Mouse (Mus musculus) gastrocnemius, adult 2 months (tissue): ENCODE data around the gene Klc2. TPM values are rescaled to one million over a fixed set of nuclear protein-coding genes. Genes with fewer than 3 reads are reported as not detected.

Source experiments
- DNase-seq: peaks from one replicate; pipeline ENCODE4 v3.0.0; 2022
- H3K27ac ChIP-seq: fragments of 200-600 bp; 2 replicates; pipeline ENCODE4 v1.8.1; 2022; ENCODE audit warnings: mild to moderate bottlenecking
- H3K4me3 ChIP-seq: fragments of 200-600 bp; 2 replicates; pipeline ENCODE4 v1.8.1; 2022; ENCODE audit warnings: mild to moderate bottlenecking, moderate library complexity
- CTCF ChIP-seq: fragments of 200-600 bp; IDR thresholded peaks from 2 replicates; pipeline ENCODE4 v1.8.1; 2022; ENCODE audit warnings: antibody characterized with exemption, mild to moderate bottlenecking, moderate library complexity
- intact Hi-C: fragments of 180-260 bp; cut with DNase I; formaldehyde crosslinking; loops from one replicate; pipeline ENCODE4 v1.15.1; 2025
- total RNA-seq, 2 experiments: library from RNA; stranded (reverse); gene quantifications; 2 replicates each; pipeline ENCODE4 v1.2.3; 2021

Gene Klc2
- total RNA-seq, 2 experiments from 2014 or later: 54.7 to 56.9 TPM

- Histone ChIP-seq H3K4me3 (no peak overlapping the region), H3K27ac (no peak overlapping the region)
- TF ChIP-seq CTCF: no peak
- intact Hi-C loops: no loop called here
- DNase-seq: no peak
These were observed 35.8 kb downstream of the Klc2 start for GRCm38 (mm10) chr19:5082596-5082995.

- DNase-seq: no peak
- H3K27ac ChIP-seq: no peak overlapping the region
- intact Hi-C loops: no loop called here
- no peak overlapping the region for H3K4me3 ChIP-seq
- TF ChIP-seq CTCF: no peak
These were observed 36.4 kb downstream of the Klc2 start for GRCm38 (mm10) chr19:5082005-5082404.

GRCm38 (mm10) chr19:5079279-5079678, 39.1 kb downstream of the Klc2 start:
- Histone ChIP-seq H3K27ac (no peak overlapping the region), H3K4me3 (no peak overlapping the region)
- no peak for TF ChIP-seq CTCF
- DNase-seq: no peak
- intact Hi-C loops: no loop called here

GRCm38 (mm10) chr19:5073518-5073917, 44.8 kb downstream of the Klc2 start:
- TF ChIP-seq CTCF: no peak
- Histone ChIP-seq H3K27ac (no peak overlapping the region), H3K4me3 (no peak overlapping the region)
- intact Hi-C loops: loop anchor here (1.0 to 5.0 kb wide), 2 partner anchors 17 to 56 kb away; no protein-coding TSS in a partner anchor
- DNase-seq: no peak

GRCm38 (mm10) chr19:5073028-5073427, 45.3 kb downstream of the Klc2 start:
- TF ChIP-seq CTCF: peak; percentile 70
- peak; percentile 69 for DNase-seq
- intact Hi-C loops: loop anchor here (1.0 to 5.0 kb wide), 2 partner anchors 17 to 56 kb away; no protein-coding TSS in a partner anchor
- H3K27ac ChIP-seq: peak overlapping the region; percentile 80; the same call in 1 of the 2 replicates
- H3K4me3 ChIP-seq: peak overlapping the region; percentile 76

- no peak for TF ChIP-seq CTCF
- intact Hi-C loops: loop anchor here (1.0 to 5.0 kb wide), 2 partner anchors 16 to 55 kb away; no protein-coding TSS in a partner anchor
- no peak for DNase-seq
- peak overlapping the region; percentile 76 for H3K4me3 ChIP-seq
- H3K27ac ChIP-seq: peak overlapping the region; percentile 80
These were observed 45.9 kb downstream of the Klc2 start for GRCm38 (mm10) chr19:5072389-5073019.

GRCm38 (mm10) chr19:5071545-5072369, 46.6 kb downstream of the Klc2 start:
- TF ChIP-seq CTCF: no peak
- H3K4me3 ChIP-seq: peak overlapping the region; percentile 76
- intact Hi-C loops: loop anchor here (5.0 kb wide), 1 partner anchor 54 kb away; no protein-coding TSS in a partner anchor
- peak overlapping the region; percentile 80 for H3K27ac ChIP-seq
- peak; percentile 84 for DNase-seq

GRCm38 (mm10) chr19:5071077-5071476, 47.3 kb downstream of the Klc2 start:
- Histone ChIP-seq H3K4me3 (peak overlapping the region; percentile 76), H3K27ac (peak overlapping the region; percentile 80)
- TF ChIP-seq CTCF: no peak
- DNase-seq: no peak
- intact Hi-C loops: loop anchor here (5.0 kb wide), 1 partner anchor 54 kb away; no protein-coding TSS in a partner anchor

- no peak for TF ChIP-seq CTCF
- DNase-seq: no peak
- peak overlapping the region; percentile 80 for H3K27ac ChIP-seq
- intact Hi-C loops: loop anchor here (5.0 kb wide), 1 partner anchor 53 kb away; no protein-coding TSS in a partner anchor
- H3K4me3 ChIP-seq: peak overlapping the region; percentile 76
These were observed 48.4 kb downstream of the Klc2 start for GRCm38 (mm10) chr19:5069978-5070377.

GRCm38 (mm10) chr19:5069486-5069885, 48.9 kb downstream of the Klc2 start:
- Histone ChIP-seq H3K27ac (peak overlapping the region; percentile 81; the same call in 1 of the 2 replicates), H3K4me3 (peak overlapping the region; percentile 76)
- intact Hi-C loops: no loop called here
- no peak for DNase-seq
- no peak for TF ChIP-seq CTCF

- intact Hi-C loops: no loop called here
- DNase-seq: no peak
- Histone ChIP-seq H3K4me3 (peak overlapping the region; percentile 76), H3K27ac (peak overlapping the region; percentile 81)
- TF ChIP-seq CTCF: no peak
These were observed 49.7 kb downstream of the Klc2 start for GRCm38 (mm10) chr19:5068570-5069234.

GRCm38 (mm10) chr19:5067867-5068569, 50.3 kb downstream of the Klc2 start, which contains the start of gene Cd248:
Cd248 (plus strand) TSS chr19:5068078.
- intact Hi-C loops: no loop called here
- DNase-seq: peak; percentile 92
- Histone ChIP-seq H3K27ac (peak within 1 kb of the TSS; percentile 81), H3K4me3 (peak within 1 kb of the TSS; percentile 76)
- TF ChIP-seq CTCF: no peak
